Comparison of ENCODE assay signal across 15 mouse cellular contexts in the genomic region with DNA sequence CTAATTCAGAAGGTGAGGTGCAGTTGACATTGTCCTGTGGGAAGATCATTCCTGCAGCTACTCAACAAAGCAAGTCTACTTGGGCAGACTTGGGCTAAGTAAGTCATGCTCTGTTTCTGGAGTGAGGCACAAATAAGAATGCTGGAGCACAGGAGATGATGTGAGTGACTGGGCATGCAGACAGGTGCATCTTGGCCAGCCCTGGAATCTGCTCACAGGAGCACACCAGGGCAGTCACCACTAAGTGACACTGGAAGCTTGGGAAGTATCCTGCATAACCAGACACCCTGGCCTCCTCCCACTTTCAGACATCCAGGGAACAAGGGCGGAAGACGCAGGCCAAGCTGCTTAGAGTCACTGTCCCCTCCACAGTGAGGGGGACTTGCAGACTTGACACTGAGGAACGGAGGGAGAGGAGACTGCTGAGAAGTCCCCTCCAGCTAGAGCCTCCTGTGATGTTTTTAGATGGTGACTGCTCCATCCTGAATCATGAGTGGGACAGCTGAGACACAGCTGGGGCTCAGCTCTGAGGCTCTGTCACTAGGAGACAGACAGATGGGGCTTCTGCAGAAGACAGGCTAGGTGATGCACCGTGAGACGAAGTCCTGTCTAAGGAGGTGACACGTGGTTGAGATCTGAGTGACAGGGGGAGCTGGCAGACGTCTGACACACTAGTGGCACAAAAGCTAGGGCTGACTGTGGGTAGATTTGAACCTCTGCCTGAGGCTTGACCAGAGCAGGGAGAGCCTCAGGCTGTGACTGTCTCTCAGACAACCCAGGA.
DNase-seq lines count a peak whose midpoint lies in the region; ATAC-seq and TF ChIP-seq lines count a peak whose summit lies in the region.
"Had no signal": no experiment of that assay in that cellular context is flagged by ENCODE, and none has a peak within 500 bp of the region (broad histone marks: within the 10 kb centered on the region; RNA-seq: fewer than 3 reads in every experiment).

No protein-coding gene starts in this region.

- WGBS in heart, embryonic 12.5 days = 62% methylated on average over 7 of the region's 7 CpGs

- H3K4me1 ChIP-seq in heart, embryonic 12.5 days (replicated peaks) = peaks cover 47% of the 10 kb centered on the region
- H3K4me1 ChIP-seq: midbrain, embryonic 15.5 days had no signal

- H3K36me3 ChIP-seq in heart, embryonic 12.5 days = peaks cover 70% of the 10 kb centered on the region

- peak overlapping the region; percentile 35 for H3K27ac ChIP-seq in heart, embryonic 12.5 days (ENCODE audit: poor library complexity, severe bottlenecking)
- H3K27ac ChIP-seq in layer of hippocampus, adult 2 months = peak overlapping the region; percentile 51; the same call in 1 of the 2 replicates
- H3K27ac ChIP-seq: midbrain, embryonic 15.5 days; neural tube, embryonic 15.5 days had no signal

- H3K4me2 ChIP-seq in heart, embryonic 12.5 days = no peak overlapping the region
- H3K4me2 ChIP-seq: midbrain, embryonic 15.5 days; neural tube, embryonic 15.5 days had no signal

- DNase-seq in heart, adult 8-10 months (ENCODE audit: low spot score) = no peak
- no peak for DNase-seq in layer of hippocampus, adult 2 months (ENCODE audit: low spot score in 2 of 2)
- no peak for DNase-seq in layer of hippocampus, postnatal 10 days (ENCODE audit: low spot score in 2 of 2)
- peak; percentile 27 for DNase-seq in thymus, postnatal 0 days (ENCODE audit: low spot score)
- no peak for DNase-seq in testis, postnatal 10 days (ENCODE audit: low spot score)
- no peak for DNase-seq in adrenal gland, postnatal 25 days
- DNase-seq: cerebellum, adult 2 months; gastrocnemius, postnatal 36 days; heart, postnatal 14 days; kidney, postnatal 10 days; liver had no signal

- no peak overlapping the region for H3K4me3 ChIP-seq in heart, embryonic 12.5 days
- H3K4me3 ChIP-seq in layer of hippocampus, adult 2 months = no peak overlapping the region
- H3K4me3 ChIP-seq: midbrain, embryonic 15.5 days; neural tube, embryonic 15.5 days had no signal

- ATAC-seq in heart, embryonic 12.5 days (ENCODE audit: insufficient number of reproducible peaks, low FRiP score) = no peak
- ATAC-seq: lung, postnatal 0 days; midbrain, embryonic 15.5 days had no signal

- no peak overlapping the region for H3K9ac ChIP-seq in heart, embryonic 12.5 days
- H3K9ac ChIP-seq: midbrain, embryonic 15.5 days; neural tube, embryonic 15.5 days had no signal

- no peaks in the 10 kb centered on the region for H3K27me3 ChIP-seq in heart, embryonic 12.5 days (replicated peaks)
- H3K27me3 ChIP-seq: midbrain, embryonic 15.5 days; neural tube, embryonic 15.5 days had no signal

- no peak for TF ChIP-seq CTCF in layer of hippocampus, adult 2 months (conservative IDR thresholded peaks at IDR 0.05)

- no peaks in the 10 kb centered on the region for H3K9me3 ChIP-seq in heart, embryonic 12.5 days (replicated peaks)
- H3K9me3 ChIP-seq: midbrain, embryonic 15.5 days; neural tube, embryonic 15.5 days had no signal
